Mouse (Mus musculus): Measurements from ENCODE around the gene Gm45140.

The Gm45140 gene

DNA sequence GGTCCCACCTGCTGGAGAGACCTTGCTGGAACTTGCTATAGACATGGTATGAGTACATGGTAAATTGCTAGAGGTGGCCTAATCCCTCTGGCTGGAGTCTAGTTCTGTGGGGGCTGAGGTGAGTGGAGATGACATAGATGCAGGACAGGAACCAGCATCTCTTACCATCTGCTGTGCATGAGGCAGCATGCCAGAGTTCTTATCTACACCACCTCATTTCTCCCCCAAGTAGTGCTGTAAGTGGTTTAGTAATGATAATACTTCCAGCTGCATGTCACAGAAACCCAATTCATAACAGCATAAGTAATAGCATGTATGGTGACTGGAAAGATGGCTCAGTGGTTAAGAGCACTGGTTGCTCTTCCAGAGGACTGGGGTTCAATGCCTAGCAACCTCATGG lies 95.1 kb downstream of the Gm45140 start:
- no peak for DNase-seq (ENCODE audit: low spot score)

DNA sequence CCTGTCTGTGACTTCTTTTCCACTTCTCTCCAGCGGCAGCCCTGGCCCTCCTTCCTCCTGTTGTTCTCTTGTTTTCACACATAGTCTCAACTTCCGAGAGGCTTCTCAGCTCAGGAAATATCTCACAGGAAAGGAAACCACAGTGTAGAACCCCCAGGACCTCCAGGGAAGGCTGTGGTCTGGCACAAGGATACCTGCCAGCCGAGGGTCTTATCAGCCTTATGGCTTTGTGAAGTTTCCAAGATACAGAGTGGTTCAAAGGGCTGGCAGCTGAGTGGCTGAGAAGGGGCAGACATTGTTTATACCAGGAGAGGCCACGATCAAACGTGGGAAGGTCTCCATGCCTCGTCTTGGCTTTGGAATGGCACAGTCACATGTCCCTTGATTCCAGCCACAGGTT lies 95.7 kb downstream of the Gm45140 start:
- no peak for DNase-seq (ENCODE audit: low spot score)
